Mouse (Mus musculus): Measurements from ENCODE around the gene Ddx58. TPM values are rescaled to one million over a fixed set of nuclear protein-coding genes. Genes with fewer than 3 reads are reported as not detected.

Ddx58 gene
- polyA plus RNA-seq, 1 experiment from 2014 or later: 11.4 TPM

- Histone ChIP-seq H3K27me3 (no peaks in the 10 kb centered on the region), H3K4me3 (replicated peaks) (no peak overlapping the region), H3K9me3 (replicated peaks) (no peaks in the 10 kb centered on the region), H3K4me1 (no peaks in the 10 kb centered on the region), H3K36me3 (peaks cover 16% of the 10 kb centered on the region; the same call in 1 of the 2 replicates), H3K9ac (no peak overlapping the region), H3K4me2 (no peak overlapping the region), H3K27ac (no peak overlapping the region)
- 91% methylated on average over 7 of the region's 7 CpGs for WGBS
- no peak for ATAC-seq (replicated peaks; ENCODE audit: low FRiP score)
Observed at GRCm38 (mm10) chr4:40227886-40228285, 11.7 kb downstream of the Ddx58 start.

- no peak for ATAC-seq (replicated peaks; ENCODE audit: low FRiP score)
- Histone ChIP-seq H3K27ac (no peak overlapping the region), H3K36me3 (peaks cover 16% of the 10 kb centered on the region; the same call in 1 of the 2 replicates), H3K4me1 (no peaks in the 10 kb centered on the region), H3K27me3 (no peaks in the 10 kb centered on the region), H3K9me3 (replicated peaks) (no peaks in the 10 kb centered on the region), H3K4me2 (no peak overlapping the region), H3K4me3 (replicated peaks) (no peak overlapping the region), H3K9ac (no peak overlapping the region)
- 87% methylated on average over 11 of the region's 11 CpGs for WGBS
Observed at GRCm38 (mm10) chr4:40227131-40227530, 12.5 kb downstream of the Ddx58 start.

- H3K27ac ChIP-seq: no peak overlapping the region
- H3K4me1 ChIP-seq: 0 out of 2 replicates have a peak, but pooled peaks cover 3% of the 10 kb centered on the region
- ATAC-seq (replicated peaks; ENCODE audit: low FRiP score): no peak
- peaks cover 16% of the 10 kb centered on the region; the same call in 1 of the 2 replicates for H3K36me3 ChIP-seq
- H3K27me3 ChIP-seq: no peaks in the 10 kb centered on the region
- H3K9ac ChIP-seq: no peak overlapping the region
- H3K4me2 ChIP-seq: no peak overlapping the region
- no peaks in the 10 kb centered on the region for H3K9me3 ChIP-seq (replicated peaks)
- 70% methylated on average over 5 of the region's 5 CpGs for WGBS
- no peak overlapping the region for H3K4me3 ChIP-seq (replicated peaks)
Observed at GRCm38 (mm10) chr4:40226095-40226494, 13.5 kb downstream of the Ddx58 start.

GRCm38 (mm10) chr4:40221876-40222585 lies 17.6 kb downstream of the Ddx58 start:
- 50% methylated on average over 21 of the region's 21 CpGs for WGBS
- no peak for ATAC-seq (replicated peaks; ENCODE audit: low FRiP score)

GRCm38 (mm10) chr4:40221004-40221760 lies 18.4 kb downstream of the Ddx58 start:
- H3K27me3 ChIP-seq: no peaks in the 10 kb centered on the region
- WGBS: 34% methylated on average over 14 of the region's 14 CpGs
- no peak overlapping the region for H3K9ac ChIP-seq
- H3K4me2 ChIP-seq: no peak overlapping the region
- H3K4me3 ChIP-seq (replicated peaks): no peak overlapping the region
- H3K27ac ChIP-seq: no peak overlapping the region
- H3K9me3 ChIP-seq (replicated peaks): no peaks in the 10 kb centered on the region
- ATAC-seq (replicated peaks; ENCODE audit: low FRiP score): no peak; the same call in 1 of the 2 replicates
- H3K36me3 ChIP-seq: peaks cover 9% of the 10 kb centered on the region; the same call in 1 of the 2 replicates
- H3K4me1 ChIP-seq: 0 out of 2 replicates have a peak, but pooled peaks cover 4% of the 10 kb centered on the region

More at GRCm38 (mm10) chr4:40221876-40222585, 17.6 kb downstream of the Ddx58 start:
- peaks cover 7% of the 10 kb centered on the region; the same call in 1 of the 2 replicates for H3K36me3 ChIP-seq
- H3K27me3 ChIP-seq: no peaks in the 10 kb centered on the region
- 0 out of 2 replicates have a peak, but pooled peaks cover 4% of the 10 kb centered on the region for H3K4me1 ChIP-seq
- no peak overlapping the region for H3K27ac ChIP-seq
- H3K9ac ChIP-seq: no peak overlapping the region
- H3K4me3 ChIP-seq (replicated peaks): no peak overlapping the region
- H3K4me2 ChIP-seq: no peak overlapping the region
- no peaks in the 10 kb centered on the region for H3K9me3 ChIP-seq (replicated peaks)

GRCm38 (mm10) chr4:40220437-40220836 lies 19.2 kb downstream of the Ddx58 start:
- Histone ChIP-seq H3K36me3 (peaks cover 9% of the 10 kb centered on the region; the same call in 1 of the 2 replicates), H3K4me3 (replicated peaks) (no peak overlapping the region), H3K4me2 (no peak overlapping the region), H3K9ac (no peak overlapping the region), H3K27ac (no peak overlapping the region), H3K9me3 (replicated peaks) (no peaks in the 10 kb centered on the region), H3K4me1 (0 out of 2 replicates have a peak, but pooled peaks cover 4% of the 10 kb centered on the region), H3K27me3 (no peaks in the 10 kb centered on the region)
- no peak for ATAC-seq (replicated peaks; ENCODE audit: low FRiP score)
- WGBS: 31% methylated on average over 12 of the region's 12 CpGs

- Histone ChIP-seq H3K4me2 (no peak overlapping the region), H3K4me1 (0 out of 2 replicates have a peak, but pooled peaks cover 4% of the 10 kb centered on the region), H3K36me3 (peaks cover 3% of the 10 kb centered on the region; the same call in 1 of the 2 replicates), H3K27me3 (no peaks in the 10 kb centered on the region), H3K4me3 (replicated peaks) (no peak overlapping the region), H3K27ac (no peak overlapping the region), H3K9me3 (replicated peaks) (no peaks in the 10 kb centered on the region), H3K9ac (no peak overlapping the region)
- ATAC-seq (replicated peaks; ENCODE audit: low FRiP score): no peak
- WGBS: 74% methylated on average over 7 of the region's 7 CpGs
Observed at GRCm38 (mm10) chr4:40218382-40218781, 21.2 kb downstream of the Ddx58 start.

- Histone ChIP-seq H3K27me3 (no peaks in the 10 kb centered on the region), H3K9me3 (replicated peaks) (no peaks in the 10 kb centered on the region), H3K36me3 (0 out of 2 replicates have a peak, but pooled peaks cover 3% of the 10 kb centered on the region), H3K4me1 (0 out of 2 replicates have a peak, but pooled peaks cover 4% of the 10 kb centered on the region), H3K4me3 (replicated peaks) (no peak overlapping the region), H3K4me2 (no peak overlapping the region), H3K9ac (no peak overlapping the region), H3K27ac (no peak overlapping the region)
- no peak for ATAC-seq (replicated peaks; ENCODE audit: low FRiP score)
- 61% methylated on average over 3 of the region's 3 CpGs for WGBS
Observed at GRCm38 (mm10) chr4:40217910-40218309, 21.7 kb downstream of the Ddx58 start.

GRCm38 (mm10) chr4:40212177-40212576 lies 27.5 kb downstream of the Ddx58 start:
- Histone ChIP-seq H3K4me1 (no peaks in the 10 kb centered on the region), H3K9ac (no peak overlapping the region), H3K27me3 (no peaks in the 10 kb centered on the region), H3K4me3 (replicated peaks) (no peak overlapping the region), H3K27ac (no peak overlapping the region), H3K36me3 (peaks cover 11% of the 10 kb centered on the region; the same call in 1 of the 2 replicates), H3K4me2 (no peak overlapping the region), H3K9me3 (replicated peaks) (no peaks in the 10 kb centered on the region)
- WGBS: 94% methylated on average over 4 of the region's 6 CpGs
- no peak for ATAC-seq (replicated peaks; ENCODE audit: low FRiP score)

GRCm38 (mm10) chr4:40207701-40208100 lies 31.9 kb downstream of the Ddx58 start:
- Histone ChIP-seq H3K4me2 (no peak overlapping the region), H3K27me3 (no peaks in the 10 kb centered on the region), H3K4me3 (replicated peaks) (no peak overlapping the region), H3K9me3 (replicated peaks) (no peaks in the 10 kb centered on the region), H3K36me3 (peaks cover 35% of the 10 kb centered on the region), H3K4me1 (no peaks in the 10 kb centered on the region), H3K9ac (no peak overlapping the region), H3K27ac (no peak overlapping the region)
- no peak for ATAC-seq (replicated peaks; ENCODE audit: low FRiP score)
- WGBS: 82% methylated on average over 5 of the region's 5 CpGs

GRCm38 (mm10) chr4:40205231-40205903 lies 34.3 kb downstream of the Ddx58 start:
- Histone ChIP-seq H3K27me3 (no peaks in the 10 kb centered on the region), H3K4me2 (no peak overlapping the region), H3K4me3 (replicated peaks) (no peak overlapping the region), H3K9ac (no peak overlapping the region), H3K36me3 (peaks cover 42% of the 10 kb centered on the region), H3K9me3 (replicated peaks) (no peaks in the 10 kb centered on the region), H3K4me1 (no peaks in the 10 kb centered on the region), H3K27ac (no peak overlapping the region)
- ATAC-seq (replicated peaks; ENCODE audit: low FRiP score): no peak
- 92% methylated on average over 22 of the region's 22 CpGs for WGBS

All from kidney, embryonic 15.5 days (tissue).